Mouse (Mus musculus): Measurements from ENCODE around the gene Klhdc8b. TPM values are rescaled to one million over a fixed set of nuclear protein-coding genes. Genes with fewer than 3 reads are reported as not detected.

The Klhdc8b gene
- polyA plus RNA-seq, 1 experiment from 2014 or later: 37.2 TPM

DNA sequence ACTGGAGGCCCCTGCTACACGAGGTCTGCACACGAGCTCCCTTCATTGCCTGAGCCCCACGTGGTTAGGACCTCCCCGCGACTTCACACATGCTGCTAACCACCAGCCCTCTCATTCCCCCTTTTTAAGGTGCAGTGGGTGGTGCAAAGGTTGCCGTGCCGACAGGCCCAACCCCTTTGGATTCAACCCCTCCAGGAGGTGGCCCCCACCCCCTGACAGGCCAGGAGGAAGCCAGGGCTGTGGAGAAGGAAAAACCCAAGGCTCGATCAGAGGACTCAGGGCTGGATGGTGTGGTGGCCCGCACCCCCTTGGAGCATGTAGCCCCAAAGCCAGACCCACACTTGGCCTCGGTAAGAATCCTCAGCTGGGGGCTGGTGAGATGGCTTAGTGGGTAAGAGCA is 33.5 kb upstream of the Klhdc8b start:
- ATAC-seq (ENCODE audit: low FRiP score, low TSS enrichment): no peak
- DNase-seq (ENCODE audit: low spot score): no peak
- Histone ChIP-seq H3K27ac (replicated peaks) (no peak overlapping the region), H3K9me3 (ENCODE audit: control insufficient read depth, low read length) (no peaks in the 10 kb centered on the region), H3K4me2 (replicated peaks; ENCODE audit: low read depth) (no peak overlapping the region), H3K4me1 (replicated peaks; ENCODE audit: control insufficient read depth, insufficient read depth) (peaks cover 4% of the 10 kb centered on the region; the same call in 1 of the 2 replicates), H3K9ac (ENCODE audit: low read length) (no peak overlapping the region), H3K27me3 (ENCODE audit: control insufficient read depth, insufficient read depth, low read length) (no peaks in the 10 kb centered on the region), H3K4me3 (ENCODE audit: low read depth, low read length) (no peak overlapping the region), H3K36me3 (ENCODE audit: control insufficient read depth, insufficient read depth, low read length) (peaks cover 50% of the 10 kb centered on the region)
- WGBS: 85% methylated on average over 10 of the region's 10 CpGs
- TF ChIP-seq EP300 (optimal IDR thresholded peaks at IDR 0.05) (no peak), CTCF (IDR thresholded peaks at IDR 0.05; ENCODE audit: low read depth) (no peak)

DNA sequence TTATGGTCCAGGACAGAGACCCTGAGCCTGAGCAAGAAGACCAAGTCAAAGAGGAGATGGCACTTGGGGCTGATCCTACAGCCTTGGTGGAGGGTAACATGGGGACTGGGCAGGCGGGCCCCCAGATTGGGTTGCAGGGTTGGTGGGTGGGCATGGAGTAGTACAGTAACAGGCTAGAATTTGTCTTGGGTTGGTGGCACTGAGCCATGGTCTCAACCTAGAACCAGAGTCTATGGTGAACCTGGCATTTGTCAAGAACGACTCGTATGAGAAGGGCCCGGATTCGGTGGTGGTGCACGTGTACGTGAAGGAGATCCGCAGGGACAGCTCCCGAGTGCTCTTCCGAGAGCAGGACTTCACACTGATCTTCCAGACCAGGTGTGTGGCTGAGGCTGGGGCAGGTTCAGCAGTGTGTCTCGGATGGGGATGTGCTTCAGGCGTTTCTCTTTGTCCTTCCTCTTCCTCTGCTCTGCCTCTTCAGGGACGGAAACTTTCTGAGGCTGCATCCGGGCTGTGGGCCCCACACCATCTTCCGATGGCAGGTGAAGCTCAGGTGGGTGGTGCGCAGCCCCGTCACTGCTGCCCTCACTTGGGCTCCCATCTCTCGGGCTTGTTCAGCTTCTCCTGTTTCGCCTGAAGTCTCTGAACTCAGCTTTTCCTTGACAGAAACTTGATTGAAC is 32.9 kb upstream of the Klhdc8b start:
- DNase-seq (ENCODE audit: low spot score) (no peak), ATAC-seq (ENCODE audit: low FRiP score, low TSS enrichment) (no peak)
- Histone ChIP-seq H3K9ac (ENCODE audit: low read length) (no peak overlapping the region), H3K9me3 (ENCODE audit: control insufficient read depth, low read length) (no peaks in the 10 kb centered on the region), H3K36me3 (ENCODE audit: control insufficient read depth, insufficient read depth, low read length) (peaks cover 44% of the 10 kb centered on the region), H3K4me3 (ENCODE audit: low read depth, low read length) (no peak overlapping the region), H3K4me1 (replicated peaks; ENCODE audit: control insufficient read depth, insufficient read depth) (peaks cover 4% of the 10 kb centered on the region; the same call in 1 of the 2 replicates), H3K27me3 (ENCODE audit: control insufficient read depth, insufficient read depth, low read length) (no peaks in the 10 kb centered on the region), H3K4me2 (replicated peaks; ENCODE audit: low read depth) (no peak overlapping the region), H3K27ac (replicated peaks) (no peak overlapping the region)
- WGBS: 95% methylated on average over 19 of the region's 19 CpGs
- TF ChIP-seq CTCF (IDR thresholded peaks at IDR 0.05; ENCODE audit: low read depth): no peak
- no peak for TF ChIP-seq EP300 (optimal IDR thresholded peaks at IDR 0.05)

DNA sequence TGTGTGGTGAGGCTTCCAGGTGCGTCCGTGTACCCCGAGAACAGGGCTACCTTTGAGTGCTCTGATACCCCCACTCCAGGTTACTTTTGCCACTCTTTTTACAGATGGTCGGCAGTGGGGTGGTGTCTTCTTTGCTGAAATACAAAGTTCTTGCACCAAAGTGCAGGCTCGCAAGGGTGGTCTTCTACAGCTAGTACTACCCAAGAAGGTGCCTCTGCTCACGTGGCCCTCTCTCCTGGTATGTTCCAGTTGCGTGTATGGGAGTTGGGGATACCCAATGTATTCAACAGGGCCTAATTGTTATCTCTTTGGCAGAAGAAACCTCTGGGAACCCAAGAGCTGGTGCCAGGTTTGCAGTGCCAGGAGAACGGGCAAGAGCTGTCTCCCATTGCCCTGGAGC is 31.9 kb upstream of the Klhdc8b start:
- Histone ChIP-seq H3K4me3 (ENCODE audit: low read depth, low read length) (no peak overlapping the region), H3K36me3 (ENCODE audit: control insufficient read depth, insufficient read depth, low read length) (peaks cover 33% of the 10 kb centered on the region)
- 91% methylated on average over 8 of the region's 8 CpGs for WGBS

DNA sequence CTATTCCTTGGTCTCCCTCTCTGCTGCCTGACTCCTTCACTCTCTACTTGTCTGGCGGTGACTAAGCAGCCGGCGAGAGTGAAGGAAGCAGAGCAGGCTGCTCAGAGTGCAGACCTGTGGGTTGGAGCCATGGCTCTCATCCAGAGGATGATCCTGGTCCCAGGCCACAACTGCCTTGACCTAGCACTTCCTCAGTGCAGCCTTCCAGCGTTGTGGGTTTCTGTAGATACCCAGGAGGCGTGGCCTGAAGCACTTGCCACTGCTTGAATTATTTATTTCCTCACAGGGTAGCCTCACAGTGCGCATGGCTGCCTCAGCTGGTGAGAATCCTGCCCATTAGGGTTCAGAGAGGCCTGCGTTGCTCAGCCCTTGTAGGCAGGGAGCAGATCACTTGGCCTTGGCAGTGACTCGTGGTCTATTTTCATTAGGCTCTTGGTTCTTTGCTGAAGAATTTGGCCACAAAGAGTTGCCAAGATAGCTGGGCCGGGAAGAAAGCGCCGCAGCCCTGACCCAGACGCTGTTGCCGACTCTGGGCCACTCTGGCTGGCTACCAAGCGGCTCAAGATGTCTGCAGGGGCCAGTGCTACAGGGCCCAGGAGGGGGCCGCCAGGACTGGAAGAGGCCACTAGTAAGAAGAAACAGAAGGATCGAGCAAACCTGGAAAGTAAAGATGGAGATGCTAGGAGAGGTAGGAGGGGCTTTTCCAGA is 30.8 kb upstream of the Klhdc8b start:
- Histone ChIP-seq H3K36me3 (ENCODE audit: control insufficient read depth, insufficient read depth, low read length) (peaks cover 37% of the 10 kb centered on the region), H3K4me3 (ENCODE audit: low read depth, low read length) (peak overlapping the region; percentile 96), H3K4me2 (replicated peaks; ENCODE audit: low read depth) (peak overlapping the region; percentile 84), H3K4me1 (replicated peaks; ENCODE audit: control insufficient read depth, insufficient read depth) (peaks cover 4% of the 10 kb centered on the region; the same call in 1 of the 2 replicates), H3K27me3 (ENCODE audit: control insufficient read depth, insufficient read depth, low read length) (no peaks in the 10 kb centered on the region), H3K27ac (replicated peaks) (peak overlapping the region; percentile 99), H3K9ac (ENCODE audit: low read length) (peak overlapping the region; percentile 96), H3K9me3 (ENCODE audit: control insufficient read depth, low read length) (no peaks in the 10 kb centered on the region)
- ATAC-seq (ENCODE audit: low FRiP score, low TSS enrichment) (no peak), DNase-seq (ENCODE audit: low spot score) (no peak)
- TF ChIP-seq EP300 (optimal IDR thresholded peaks at IDR 0.05): no peak
- TF ChIP-seq CTCF (IDR thresholded peaks at IDR 0.05; ENCODE audit: low read depth): no peak
- WGBS: 73% methylated on average over 16 of the region's 16 CpGs

More for the DNA sequence above, 31.9 kb upstream of the Klhdc8b start:
- Histone ChIP-seq H3K9ac (ENCODE audit: low read length) (no peak overlapping the region), H3K4me2 (replicated peaks; ENCODE audit: low read depth) (no peak overlapping the region), H3K27ac (replicated peaks) (no peak overlapping the region), H3K4me1 (replicated peaks; ENCODE audit: control insufficient read depth, insufficient read depth) (peaks cover 4% of the 10 kb centered on the region; the same call in 1 of the 2 replicates), H3K9me3 (ENCODE audit: control insufficient read depth, low read length) (no peaks in the 10 kb centered on the region), H3K27me3 (ENCODE audit: control insufficient read depth, insufficient read depth, low read length) (no peaks in the 10 kb centered on the region)
- DNase-seq (ENCODE audit: low spot score) (no peak), ATAC-seq (ENCODE audit: low FRiP score, low TSS enrichment) (no peak)
- no peak for TF ChIP-seq CTCF (IDR thresholded peaks at IDR 0.05; ENCODE audit: low read depth)
- no peak for TF ChIP-seq EP300 (optimal IDR thresholded peaks at IDR 0.05)

DNA sequence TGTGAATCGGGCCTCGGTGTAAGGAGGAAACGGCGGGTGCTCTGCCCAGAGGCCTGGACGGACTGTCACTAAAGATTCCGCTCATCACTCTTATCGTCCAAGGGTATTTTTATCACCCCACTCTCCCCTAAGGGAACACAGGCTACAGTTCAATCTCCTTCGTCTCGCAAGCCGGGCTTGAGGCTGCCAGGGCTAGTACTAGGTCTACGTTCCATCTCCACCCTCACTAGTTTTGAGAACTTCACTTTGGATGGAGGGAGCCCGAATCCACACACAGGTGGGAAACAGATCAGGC is 29.9 kb upstream of the Klhdc8b start:
- WGBS: 3% methylated on average over 12 of the region's 12 CpGs
- peaks cover 4% of the 10 kb centered on the region; the same call in 1 of the 2 replicates for H3K4me1 ChIP-seq (replicated peaks; ENCODE audit: control insufficient read depth, insufficient read depth)
- ATAC-seq (ENCODE audit: low FRiP score, low TSS enrichment): no peak
- no peaks in the 10 kb centered on the region for H3K9me3 ChIP-seq (ENCODE audit: control insufficient read depth, low read length)
- peak overlapping the region; percentile 84 for H3K4me2 ChIP-seq (replicated peaks; ENCODE audit: low read depth)
- H3K27me3 ChIP-seq (ENCODE audit: control insufficient read depth, insufficient read depth, low read length): no peaks in the 10 kb centered on the region
- DNase-seq (ENCODE audit: low spot score): no peak
- H3K27ac ChIP-seq (replicated peaks): peak overlapping the region; percentile 99
- TF ChIP-seq EP300 (optimal IDR thresholded peaks at IDR 0.05) (no peak), CTCF (IDR thresholded peaks at IDR 0.05; ENCODE audit: low read depth) (no peak)
- H3K36me3 ChIP-seq (ENCODE audit: control insufficient read depth, insufficient read depth, low read length): peaks cover 39% of the 10 kb centered on the region
- H3K9ac ChIP-seq (ENCODE audit: low read length): peak overlapping the region; percentile 96
- H3K4me3 ChIP-seq (ENCODE audit: low read depth, low read length): peak overlapping the region; percentile 96

Measured in stomach, postnatal 0 days (tissue).